Mouse (Mus musculus) midbrain, embryonic 12.5 days (tissue): Measurements from ENCODE around the gene Cacna1c. TPM values are rescaled to one million over a fixed set of nuclear protein-coding genes. Genes with fewer than 3 reads are reported as not detected.

Experiments
- ATAC-seq: fragments of 200-750 bp; cut with Nextera tagmentation; 2 replicates; pipeline ENCODE4 v1.8.0; 2017; ENCODE audit warnings: low read depth, moderate TSS enrichment, moderate library complexity; ENCODE audit not compliant: low FRiP score
- H3K27ac ChIP-seq: fragments of 300-500 bp; sonication (generic); replicated peaks from 2 replicates; pipeline ENCODE4 v1.5.1; 2016; ENCODE audit warnings: mild to moderate bottlenecking
- H3K27me3 ChIP-seq: fragments of 300-500 bp; sonication (generic); 2 replicates; pipeline ENCODE4 v1.6.1; 2016; ENCODE audit warnings: mild to moderate bottlenecking
- H3K36me3 ChIP-seq: fragments of 300-500 bp; sonication (generic); 2 replicates; pipeline ENCODE4 v1.6.1; 2016
- H3K4me1 ChIP-seq: fragments of 300-500 bp; sonication (generic); 2 replicates; pipeline ENCODE4 v1.6.1; 2016
- H3K4me2 ChIP-seq: fragments of 300-500 bp; sonication (generic); replicated peaks from 2 replicates; pipeline ENCODE4 v1.6.1; 2016; ENCODE audit warnings: mild to moderate bottlenecking, moderate library complexity
- H3K4me3 ChIP-seq: fragments of 300-500 bp; sonication (generic); 2 replicates; pipeline ENCODE4 v1.5.1; 2016; ENCODE audit warnings: mild to moderate bottlenecking
- H3K9ac ChIP-seq: fragments of 300-500 bp; sonication (generic); replicated peaks from 2 replicates; pipeline ENCODE4 v1.6.1; 2016; ENCODE audit warnings: mild to moderate bottlenecking, moderate library complexity
- H3K9me3 ChIP-seq: fragments of 300-500 bp; sonication (generic); 2 replicates; pipeline ENCODE4 v1.6.1; 2016; ENCODE audit warnings: mild to moderate bottlenecking
- WGBS: fragments of 180-500 bp; shearing (Covaris S2); methylation state at CpG from one replicate; pipeline ENCODE4 v1.1.7; 2016; 5-methylcytosine and 5-hydroxymethylcytosine counted together
- polyA plus RNA-seq: library from polyadenylated mRNA; unstranded; fragments of >200 nt; fragmentation: Nextera tagmentation; extraction: Ambion mirVana; gene quantifications from 2 replicates; pipeline ENCODE4 v1.2.1, GENCODE M21; 2016

Cacna1c gene
- polyA plus RNA-seq, 1 experiment from 2014 or later = 5.1 TPM

GRCm38 (mm10) chr6:118737078-118737477 is 459.1 kb downstream of the Cacna1c start:
- no peaks in the 10 kb centered on the region for H3K27me3 ChIP-seq
- ATAC-seq = no peak
- H3K27ac ChIP-seq = no peak overlapping the region
- H3K4me1 ChIP-seq = no peaks in the 10 kb centered on the region
- no peaks in the 10 kb centered on the region for H3K36me3 ChIP-seq
- H3K4me2 ChIP-seq = no peak overlapping the region
- H3K9ac ChIP-seq = no peak overlapping the region
- no peaks in the 10 kb centered on the region for H3K9me3 ChIP-seq
- no peak overlapping the region for H3K4me3 ChIP-seq
- WGBS = 82% methylated on average over 6 of the region's 6 CpGs

GRCm38 (mm10) chr6:118736491-118736890 is 459.7 kb downstream of the Cacna1c start:
- Histone ChIP-seq H3K9me3 (no peaks in the 10 kb centered on the region), H3K27ac (no peak overlapping the region), H3K27me3 (no peaks in the 10 kb centered on the region), H3K9ac (no peak overlapping the region), H3K36me3 (no peaks in the 10 kb centered on the region), H3K4me2 (no peak overlapping the region), H3K4me1 (no peaks in the 10 kb centered on the region), H3K4me3 (no peak overlapping the region)
- ATAC-seq = no peak
- WGBS = 90% methylated on average over 7 of the region's 7 CpGs

- Histone ChIP-seq H3K4me3 (no peak overlapping the region), H3K36me3 (no peaks in the 10 kb centered on the region), H3K9ac (no peak overlapping the region), H3K9me3 (no peaks in the 10 kb centered on the region), H3K27ac (no peak overlapping the region), H3K4me1 (no peaks in the 10 kb centered on the region), H3K4me2 (no peak overlapping the region), H3K27me3 (no peaks in the 10 kb centered on the region)
- WGBS = 92% methylated on average over 3 of the region's 3 CpGs
- ATAC-seq = no peak
Observed at GRCm38 (mm10) chr6:118735145-118735544, 461.1 kb downstream of the Cacna1c start.

- H3K27ac ChIP-seq = no peak overlapping the region
- H3K4me3 ChIP-seq = no peak overlapping the region
- H3K27me3 ChIP-seq = no peaks in the 10 kb centered on the region
- H3K9ac ChIP-seq = no peak overlapping the region
- no peaks in the 10 kb centered on the region for H3K4me1 ChIP-seq
- 90% methylated on average over 3 of the region's 3 CpGs for WGBS
- H3K4me2 ChIP-seq = no peak overlapping the region
- no peaks in the 10 kb centered on the region for H3K9me3 ChIP-seq
- no peaks in the 10 kb centered on the region for H3K36me3 ChIP-seq
- ATAC-seq = no peak
Observed at GRCm38 (mm10) chr6:118731937-118732336, 464.3 kb downstream of the Cacna1c start.

- no peak overlapping the region for H3K27ac ChIP-seq
- ATAC-seq = no peak
- H3K4me3 ChIP-seq = no peak overlapping the region
- no peak overlapping the region for H3K4me2 ChIP-seq
- no peaks in the 10 kb centered on the region for H3K27me3 ChIP-seq
- no peaks in the 10 kb centered on the region for H3K36me3 ChIP-seq
- no peak overlapping the region for H3K9ac ChIP-seq
- H3K9me3 ChIP-seq = no peaks in the 10 kb centered on the region
- H3K4me1 ChIP-seq = no peaks in the 10 kb centered on the region
- WGBS = 65% methylated on average over 4 of the region's 4 CpGs
Observed at GRCm38 (mm10) chr6:118724908-118725307, 471.3 kb downstream of the Cacna1c start.

GRCm38 (mm10) chr6:118724388-118724787 is 471.8 kb downstream of the Cacna1c start:
- Histone ChIP-seq H3K4me3 (no peak overlapping the region), H3K9me3 (no peaks in the 10 kb centered on the region), H3K27ac (no peak overlapping the region), H3K4me2 (no peak overlapping the region), H3K36me3 (no peaks in the 10 kb centered on the region), H3K9ac (no peak overlapping the region), H3K4me1 (no peaks in the 10 kb centered on the region), H3K27me3 (no peaks in the 10 kb centered on the region)
- WGBS = 70% methylated on average over 6 of the region's 6 CpGs
- no peak for ATAC-seq

- Histone ChIP-seq H3K9me3 (no peaks in the 10 kb centered on the region), H3K36me3 (no peaks in the 10 kb centered on the region), H3K4me3 (no peak overlapping the region), H3K4me2 (no peak overlapping the region), H3K27ac (no peak overlapping the region), H3K9ac (no peak overlapping the region), H3K4me1 (no peaks in the 10 kb centered on the region), H3K27me3 (no peaks in the 10 kb centered on the region)
- no peak for ATAC-seq
- WGBS = 79% methylated on average over 6 of the region's 6 CpGs
Observed at GRCm38 (mm10) chr6:118722336-118722735, 473.9 kb downstream of the Cacna1c start.

GRCm38 (mm10) chr6:118719486-118719885 is 476.7 kb downstream of the Cacna1c start:
- no peak overlapping the region for H3K27ac ChIP-seq
- H3K4me1 ChIP-seq = no peaks in the 10 kb centered on the region
- H3K4me3 ChIP-seq = no peak overlapping the region
- no peak for ATAC-seq
- no peaks in the 10 kb centered on the region for H3K27me3 ChIP-seq
- no peak overlapping the region for H3K9ac ChIP-seq
- H3K4me2 ChIP-seq = no peak overlapping the region
- 82% methylated on average over 1 of the region's 1 CpGs for WGBS
- H3K9me3 ChIP-seq = no peaks in the 10 kb centered on the region
- no peaks in the 10 kb centered on the region for H3K36me3 ChIP-seq

GRCm38 (mm10) chr6:118713286-118713685 is 482.9 kb downstream of the Cacna1c start:
- H3K9ac ChIP-seq = no peak overlapping the region
- H3K36me3 ChIP-seq = no peaks in the 10 kb centered on the region
- no peaks in the 10 kb centered on the region for H3K4me1 ChIP-seq
- H3K27ac ChIP-seq = no peak overlapping the region
- no peak overlapping the region for H3K4me3 ChIP-seq
- H3K4me2 ChIP-seq = no peak overlapping the region
- H3K9me3 ChIP-seq = no peaks in the 10 kb centered on the region
- no peak for ATAC-seq
- 95% methylated on average over 5 of the region's 5 CpGs for WGBS
- no peaks in the 10 kb centered on the region for H3K27me3 ChIP-seq

GRCm38 (mm10) chr6:118711677-118712322 is 484.4 kb downstream of the Cacna1c start:
- WGBS = 81% methylated on average over 14 of the region's 14 CpGs
- ATAC-seq = no peak
- H3K9ac ChIP-seq = no peak overlapping the region
- H3K9me3 ChIP-seq = no peaks in the 10 kb centered on the region
- no peak overlapping the region for H3K4me2 ChIP-seq
- no peaks in the 10 kb centered on the region for H3K27me3 ChIP-seq
- no peaks in the 10 kb centered on the region for H3K36me3 ChIP-seq
- no peaks in the 10 kb centered on the region for H3K4me1 ChIP-seq
- no peak overlapping the region for H3K4me3 ChIP-seq
- H3K27ac ChIP-seq = no peak overlapping the region

- Histone ChIP-seq H3K36me3 (no peaks in the 10 kb centered on the region), H3K9me3 (no peaks in the 10 kb centered on the region), H3K27ac (no peak overlapping the region), H3K4me2 (no peak overlapping the region), H3K4me3 (no peak overlapping the region), H3K4me1 (no peaks in the 10 kb centered on the region), H3K9ac (no peak overlapping the region), H3K27me3 (no peaks in the 10 kb centered on the region)
- ATAC-seq = no peak
- WGBS = 74% methylated on average over 4 of the region's 4 CpGs
Observed at GRCm38 (mm10) chr6:118707066-118707465, 489.2 kb downstream of the Cacna1c start.

GRCm38 (mm10) chr6:118705840-118706239 is 490.4 kb downstream of the Cacna1c start:
- no peak overlapping the region for H3K27ac ChIP-seq
- no peak for ATAC-seq
- 82% methylated on average over 7 of the region's 7 CpGs for WGBS
- H3K4me2 ChIP-seq = no peak overlapping the region
- H3K9ac ChIP-seq = no peak overlapping the region
- H3K9me3 ChIP-seq = no peaks in the 10 kb centered on the region
- no peak overlapping the region for H3K4me3 ChIP-seq
- H3K36me3 ChIP-seq = no peaks in the 10 kb centered on the region
- H3K4me1 ChIP-seq = no peaks in the 10 kb centered on the region
- no peaks in the 10 kb centered on the region for H3K27me3 ChIP-seq

GRCm38 (mm10) chr6:118694626-118695025 is 501.6 kb downstream of the Cacna1c start:
- no peaks in the 10 kb centered on the region for H3K4me1 ChIP-seq
- H3K36me3 ChIP-seq = no peaks in the 10 kb centered on the region
- no peak overlapping the region for H3K27ac ChIP-seq
- H3K4me2 ChIP-seq = no peak overlapping the region
- no peak overlapping the region for H3K4me3 ChIP-seq
- WGBS = 88% methylated on average over 4 of the region's 4 CpGs
- no peaks in the 10 kb centered on the region for H3K27me3 ChIP-seq
- no peak overlapping the region for H3K9ac ChIP-seq
- no peak for ATAC-seq
- H3K9me3 ChIP-seq = no peaks in the 10 kb centered on the region
